Mouse (Mus musculus): ENCODE measurements around the gene Prr3.

GRCm38 (mm10) chr17:36025901-36026300, 45.9 kb upstream of the Prr3 start:
- no peak for TF ChIP-seq POLR2A (IDR thresholded peaks at IDR 0.05; ENCODE audit: borderline replicate concordance, low read depth, low read length)
- TF ChIP-seq CTCF (IDR thresholded peaks at IDR 0.05; ENCODE audit: low read depth, low read length): no peak
